Mouse (Mus musculus) thymus, adult 2 months (tissue): ENCODE measurements around the gene Bahd1.

Experiments used
- CTCF ChIP-seq: fragments of 200-500 bp; IDR thresholded peaks from 2 replicates; pipeline ENCODE4 v1.5.1; 2012; ENCODE audit warnings: mild to moderate bottlenecking, control low read depth, low read length, moderate library complexity, borderline replicate concordance; ENCODE audit not compliant: control insufficient read depth, poor library complexity, insufficient read depth; ENCODE audit errors: extremely low read depth
- POLR2A ChIP-seq: fragments of 200-500 bp; IDR thresholded peaks from 2 replicates; pipeline ENCODE4 v1.6.1; 2012; ENCODE audit warnings: mild to moderate bottlenecking, low read length, control low read depth, moderate library complexity; ENCODE audit not compliant: control insufficient read depth, poor library complexity, insufficient read depth; ENCODE audit errors: extremely low read depth

GRCm38 (mm10) chr2:118903333-118903741, 3.2 kb downstream of the Bahd1 start:
- TF ChIP-seq CTCF (no peak), POLR2A (no peak)
